Mouse (Mus musculus) forebrain, embryonic 10.5 days (tissue): Measurements from ENCODE around the gene Gm10128. TPM values are rescaled to one million over a fixed set of nuclear protein-coding genes. Genes with fewer than 3 reads are reported as not detected.
A peak's percentile ranks its signal among the peaks of the same experiment; 100 is the strongest.
"Not testable (repeated sequence)": the region's sequence is repeated elsewhere in the genome, so short reads cannot be mapped to it uniquely, and the experiment has no call there.

Experiments used
- DNase-seq: peaks from one replicate; pipeline ENCODE4 v3.0.0-alpha.2; 2017; ENCODE audit warnings: low spot score; ENCODE audit errors: extremely low spot score
- H3K27ac ChIP-seq: fragments of 300-500 bp; sonication (generic); 2 replicates; pipeline ENCODE4 v1.5.1; 2016; ENCODE audit warnings: mild to moderate bottlenecking
- H3K27me3 ChIP-seq: fragments of 300-500 bp; sonication (generic); 2 replicates; pipeline ENCODE4 v1.6.1; 2016; ENCODE audit warnings: mild to moderate bottlenecking; ENCODE audit not compliant: poor library complexity, severe bottlenecking
- H3K36me3 ChIP-seq: fragments of 300-500 bp; sonication (generic); replicated peaks from 2 replicates; pipeline ENCODE4 v1.6.1; 2016; ENCODE audit warnings: mild to moderate bottlenecking, moderate library complexity
- H3K4me1 ChIP-seq: fragments of 300-500 bp; sonication (generic); 2 replicates; pipeline ENCODE4 v1.6.1; 2016
- H3K4me3 ChIP-seq: fragments of 300-500 bp; sonication (generic); 2 replicates; pipeline ENCODE4 v1.5.1; 2016; ENCODE audit warnings: mild to moderate bottlenecking, moderate library complexity
- H3K9me3 ChIP-seq: fragments of 300-500 bp; sonication (generic); 2 replicates; pipeline ENCODE4 v1.6.1; 2016; ENCODE audit warnings: mild to moderate bottlenecking, moderate library complexity
- WGBS: fragments of 180-500 bp; shearing (Covaris S2); methylation state at CpG from one replicate; pipeline ENCODE4 v1.1.7; 2016; 5-methylcytosine and 5-hydroxymethylcytosine counted together
- polyA plus RNA-seq: library from polyadenylated mRNA; unstranded; fragments of >200 nt; fragmentation: Nextera tagmentation; extraction: Ambion mirVana; gene quantifications from 2 replicates; pipeline ENCODE4 v1.2.1, GENCODE M21; 2016

Gene Gm10128
- not detected in 2 replicates for polyA plus RNA-seq

DNA sequence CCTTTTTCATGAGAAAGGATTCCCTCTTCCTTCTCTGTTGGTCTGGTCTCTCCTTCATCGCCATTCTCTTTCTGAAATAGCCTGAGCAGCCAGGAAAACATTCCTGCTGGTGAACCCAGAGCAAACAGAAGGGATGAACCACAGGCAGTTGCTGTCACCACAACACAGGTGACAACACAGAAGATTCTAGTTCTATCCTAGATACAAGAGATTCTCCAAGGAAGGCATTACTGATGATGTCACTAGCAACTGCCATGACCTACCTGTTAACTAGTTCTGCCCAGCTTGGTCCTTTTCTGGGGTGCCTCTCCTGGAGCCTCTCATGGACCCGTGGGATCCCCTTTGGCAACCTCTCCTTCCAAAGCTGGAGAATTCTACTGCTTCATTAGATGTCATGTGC is at the start of gene Gm10128:
TSS of gene Gm10128 (minus strand) at position 101 of the 400 bp plus-strand sequence.
- H3K4me1 ChIP-seq, H3K36me3 ChIP-seq, H3K4me3 ChIP-seq, H3K27ac ChIP-seq, H3K9me3 ChIP-seq, DNase-seq, H3K27me3 ChIP-seq: not testable (repeated sequence)
- no CpG with 5 or more reads among the region's 2 CpGs for WGBS

DNA sequence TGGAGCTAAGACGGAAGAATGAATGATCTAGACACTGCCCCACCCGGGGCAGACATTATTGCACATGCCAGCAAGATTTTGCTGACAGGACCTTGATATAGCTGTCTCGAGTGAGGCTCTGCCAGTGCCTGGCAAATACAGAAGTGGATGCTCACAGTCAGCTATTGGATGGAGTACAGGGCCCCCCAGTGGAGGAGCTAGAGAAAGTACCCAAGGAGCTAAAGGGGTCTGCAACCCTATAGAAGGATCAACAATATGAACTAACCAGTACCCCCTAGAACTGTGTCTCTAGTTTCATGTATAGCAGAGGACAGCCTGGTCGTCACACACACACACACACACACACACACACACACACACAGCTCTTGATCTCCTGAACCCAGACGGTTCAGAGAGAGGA is 37.4 kb upstream of the Gm10128 start:
- H3K27ac ChIP-seq, H3K4me3 ChIP-seq, H3K4me1 ChIP-seq, H3K36me3 ChIP-seq, DNase-seq, H3K27me3 ChIP-seq, H3K9me3 ChIP-seq: not testable (repeated sequence)
- 75% methylated on average over 5 of the region's 5 CpGs for WGBS

DNA sequence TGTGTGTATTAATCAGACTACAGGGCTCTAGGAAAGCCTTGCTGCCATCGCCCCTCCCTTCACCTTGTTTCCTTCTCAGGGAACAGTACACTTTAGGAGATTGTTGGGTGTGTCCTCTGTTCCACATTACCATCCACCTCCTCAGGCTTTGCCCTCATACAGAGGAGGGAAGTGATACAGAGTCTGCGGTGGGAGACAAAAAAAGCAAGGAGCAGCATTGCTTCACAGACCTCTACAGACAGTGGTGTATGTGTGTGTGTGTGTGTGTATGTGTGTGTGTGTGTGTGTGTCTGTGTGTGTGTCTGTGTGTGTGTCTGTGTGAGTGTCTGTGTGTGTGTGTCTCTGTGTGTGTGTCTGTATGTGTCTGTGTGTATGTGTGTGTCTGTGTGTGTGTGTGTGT is 18.7 kb upstream of the Gm10128 start:
- H3K9me3 ChIP-seq, H3K4me1 ChIP-seq, H3K36me3 ChIP-seq, H3K27me3 ChIP-seq, H3K4me3 ChIP-seq, DNase-seq, H3K27ac ChIP-seq: not testable (repeated sequence)
- WGBS, result 82% methylated on average over 2 of the region's 2 CpGs

DNA sequence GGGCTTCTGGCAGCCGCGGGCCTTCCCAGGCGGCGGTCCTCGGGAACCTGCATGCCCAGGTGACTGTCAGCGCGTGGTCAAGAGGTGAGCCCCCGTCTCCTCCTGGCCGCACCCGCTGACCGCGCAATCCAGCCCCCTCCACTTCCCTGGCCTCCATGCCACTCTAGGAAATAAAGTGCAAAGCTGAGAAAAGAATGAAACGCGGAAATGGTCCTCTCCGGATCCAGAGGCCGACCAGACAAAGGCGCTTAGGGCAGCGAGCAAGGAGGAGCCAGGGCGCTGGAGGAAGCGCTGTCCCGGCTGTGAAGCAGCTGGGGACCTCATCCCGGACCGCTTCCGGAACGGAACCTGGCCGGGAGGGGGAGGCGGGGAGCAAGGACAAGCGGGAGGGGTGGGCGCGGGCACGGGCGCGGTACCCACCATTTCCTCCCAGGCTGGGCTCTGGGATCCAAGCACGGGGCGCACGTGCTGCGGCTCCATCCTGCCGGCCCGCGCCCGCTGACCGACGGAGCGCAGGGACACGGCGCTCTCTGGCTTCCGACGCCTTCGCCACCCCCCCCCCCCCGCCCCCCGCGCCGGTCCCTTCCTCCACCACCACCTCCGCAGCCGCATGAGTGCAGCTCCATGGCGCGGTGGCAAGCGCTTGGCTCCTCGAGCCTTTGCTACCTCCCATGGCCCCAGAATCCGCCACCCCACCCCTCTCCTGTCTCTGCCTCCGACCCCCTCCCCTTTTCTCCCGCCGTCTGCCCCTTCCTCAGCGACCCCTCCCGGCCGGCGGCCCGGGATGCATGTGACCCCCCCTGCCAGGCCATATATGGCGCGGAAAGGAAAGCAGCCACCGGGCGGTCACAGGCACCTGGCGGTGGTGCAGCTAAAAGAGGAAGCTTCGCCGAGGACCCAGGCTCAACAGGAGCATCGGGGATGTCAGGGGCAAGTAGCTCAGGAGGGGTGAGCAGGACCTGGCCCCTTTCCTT is 14.6 kb upstream of the Gm10128 start:
- H3K9me3 ChIP-seq, H3K27me3 ChIP-seq, H3K36me3 ChIP-seq, H3K4me1 ChIP-seq: not testable (repeated sequence)
- DNase-seq, result peak; percentile 21
- Histone ChIP-seq H3K27ac (peak overlapping the region; percentile 81), H3K4me3 (peak overlapping the region; percentile 53)
- under 1% methylated on average over 27 of the region's 76 CpGs for WGBS

DNA sequence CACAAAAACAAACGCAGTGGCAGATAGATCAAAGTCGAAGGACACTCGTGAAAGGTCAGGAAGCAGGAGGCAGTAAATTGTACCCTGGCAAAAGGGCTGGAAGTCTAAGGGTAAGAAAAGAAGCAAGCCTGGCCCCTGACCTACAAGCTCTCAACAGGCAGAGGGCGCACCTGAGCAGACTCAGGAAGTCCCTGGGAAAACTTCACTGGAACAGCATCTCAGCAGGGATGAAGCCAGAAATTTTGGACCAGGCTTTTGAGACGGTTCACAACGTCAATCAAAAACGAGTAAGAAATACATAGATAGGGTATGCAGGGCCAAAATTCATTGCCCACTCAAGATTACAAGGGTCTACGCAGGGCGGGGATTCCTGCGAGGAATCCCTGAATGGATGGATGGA is 13.7 kb upstream of the Gm10128 start:
- DNase-seq, H3K4me3 ChIP-seq, H3K27me3 ChIP-seq, H3K9me3 ChIP-seq, H3K27ac ChIP-seq, H3K4me1 ChIP-seq, H3K36me3 ChIP-seq: not testable (repeated sequence)
- WGBS, result 2% methylated on average over 7 of the region's 10 CpGs

DNA sequence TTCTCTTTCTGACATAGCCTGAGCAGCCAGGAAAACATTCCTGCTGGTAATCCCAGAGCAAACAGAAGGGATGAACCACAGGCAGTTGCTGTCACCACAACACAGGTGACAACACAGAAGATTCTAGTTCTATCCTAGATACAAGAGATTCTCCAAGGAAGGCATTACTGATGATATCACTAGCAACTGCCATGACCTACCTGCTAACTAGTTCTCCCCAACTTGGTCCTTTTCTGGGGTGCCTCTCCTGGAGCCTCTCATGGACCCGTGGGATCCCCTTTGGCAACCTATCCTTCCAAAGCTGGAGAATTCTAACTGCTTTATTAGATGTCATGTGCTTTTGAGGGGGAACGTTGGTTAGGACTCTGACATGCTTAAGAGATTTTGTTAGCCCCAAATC is 48.3 kb downstream of the Gm10128 start, which contains the start of gene Gm10338:
TSS of gene Gm10338 (minus strand) at position 101 of the 400 bp plus-strand sequence.
- not testable (repeated sequence) for H3K4me3 ChIP-seq, H3K36me3 ChIP-seq, DNase-seq, H3K27ac ChIP-seq, H3K9me3 ChIP-seq, H3K4me1 ChIP-seq, H3K27me3 ChIP-seq
- WGBS, result no CpG with 5 or more reads among the region's 2 CpGs

Other genes starting within 250 kb of the Gm10128 start
- gene Gm3755, start 193.1 kb downstream of the Gm10128 start, polyA plus RNA-seq, result not detected in 2 replicates
- gene Gm3752, start 160.2 kb downstream of the Gm10128 start, polyA plus RNA-seq, result 1.2 and 1.4 TPM in 2 replicates
- gene Gm3558, start 75.4 kb downstream of the Gm10128 start, polyA plus RNA-seq, result 0.58 and 0.90 TPM in 2 replicates
- gene Gm10338, start 48.4 kb downstream of the Gm10128 start, polyA plus RNA-seq, result not detected in 2 replicates
- gene Gm26661, start 147.6 kb upstream of the Gm10128 start, polyA plus RNA-seq, result not detected in 2 replicates
- gene Flnb, start 174.0 kb upstream of the Gm10128 start, polyA plus RNA-seq, result 22.9 and 24.2 TPM in 2 replicates